19 mouse cellular contexts compared by ENCODE assay signal in the genomic region with DNA sequence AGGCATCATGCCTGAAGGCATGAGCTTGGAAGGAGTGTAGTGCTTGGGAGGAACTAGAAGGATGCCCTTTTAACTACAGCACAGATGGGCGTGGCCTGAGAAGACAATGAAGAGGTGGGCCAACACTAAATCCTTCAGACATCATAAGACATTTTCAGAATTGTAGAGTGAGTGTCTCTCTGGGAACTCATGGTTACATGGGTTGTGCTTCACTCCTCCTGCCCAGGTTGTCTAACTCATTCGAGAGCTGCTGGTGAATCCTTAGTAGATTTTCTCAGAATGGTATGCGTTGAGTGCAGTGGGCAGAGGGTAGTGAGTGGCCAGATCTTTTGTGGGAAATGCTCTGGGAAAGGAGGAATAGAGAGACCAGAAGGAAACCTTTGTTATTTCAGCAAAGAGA. TPM values are rescaled to one million over a fixed set of nuclear protein-coding genes. Genes with fewer than 3 reads are reported as not detected.
DNase-seq lines count a peak whose midpoint lies in the region; ATAC-seq and TF ChIP-seq lines count a peak whose summit lies in the region.
"Had no signal": no experiment of that assay in that cellular context is flagged by ENCODE, and none has a peak within 500 bp of the region (broad histone marks: within the 10 kb centered on the region; RNA-seq: fewer than 3 reads in every experiment).

No protein-coding gene starts in this region.

- H3K27me3 ChIP-seq in heart, embryonic 10.5 days (ENCODE audit: insufficient read depth, poor library complexity, severe bottlenecking) = no peaks in the 10 kb centered on the region
- H3K27me3 ChIP-seq in kidney, embryonic 16.5 days (ENCODE audit: insufficient read depth, low read length) = no peaks in the 10 kb centered on the region
- no peaks in the 10 kb centered on the region for H3K27me3 ChIP-seq in hindbrain, embryonic 16.5 days (replicated peaks; ENCODE audit: control insufficient read depth, insufficient read depth, low read length)
- H3K27me3 ChIP-seq: forebrain, embryonic 13.5 days; limb, embryonic 12.5 days; megakaryocyte, embryonic 14.5 days had no signal

- 79% methylated on average over 3 of the region's 3 CpGs for WGBS in heart, embryonic 10.5 days
- 84% methylated on average over 3 of the region's 3 CpGs for WGBS in kidney, embryonic 16.5 days
- WGBS in hindbrain, embryonic 16.5 days = 83% methylated on average over 3 of the region's 3 CpGs

- no peak for DNase-seq in heart, embryonic 10.5 days (ENCODE audit: low spot score)
- no peak for DNase-seq in heart, postnatal 36 days
- no peak for DNase-seq in kidney, postnatal 10 days
- no peak for DNase-seq in adrenal gland, postnatal 4 days (ENCODE audit: low spot score in 2 of 2)
- DNase-seq in cerebellum, postnatal 14 days = no peak
- DNase-seq: adrenal gland, postnatal 36 days; cerebellum, adult 18-20 months; embryo, embryonic 11 days; layer of hippocampus, adult 9-11 months; lung, adult 2 months; thymus, postnatal 25 days had no signal

- H3K4me2 ChIP-seq in kidney, embryonic 16.5 days (replicated peaks; ENCODE audit: low read depth, low read length) = no peak overlapping the region
- H3K4me2 ChIP-seq in hindbrain, embryonic 16.5 days (ENCODE audit: low read length) = no peak overlapping the region
- H3K4me2 ChIP-seq: forebrain, embryonic 13.5 days; limb, embryonic 12.5 days had no signal

- no peaks in the 10 kb centered on the region for H3K36me3 ChIP-seq in heart, embryonic 10.5 days
- H3K36me3 ChIP-seq in kidney, embryonic 16.5 days (ENCODE audit: insufficient read depth, low read length) = no peaks in the 10 kb centered on the region
- H3K36me3 ChIP-seq in hindbrain, embryonic 16.5 days (ENCODE audit: control insufficient read depth, insufficient read depth, low read length) = no peaks in the 10 kb centered on the region
- H3K36me3 ChIP-seq: limb, embryonic 12.5 days had no signal

- H3K9ac ChIP-seq in kidney, embryonic 16.5 days (replicated peaks; ENCODE audit: low read length) = no peak overlapping the region
- H3K9ac ChIP-seq in hindbrain, embryonic 16.5 days (ENCODE audit: low read depth, low read length) = no peak overlapping the region
- H3K9ac ChIP-seq: forebrain, embryonic 13.5 days; limb, embryonic 12.5 days had no signal

- no peak overlapping the region for H3K4me3 ChIP-seq in heart, embryonic 10.5 days
- no peak overlapping the region for H3K4me3 ChIP-seq in kidney, embryonic 16.5 days (ENCODE audit: low read length)
- no peak overlapping the region for H3K4me3 ChIP-seq in cortical plate, adult 2 months (ENCODE audit: insufficient read depth, low read length)
- H3K4me3 ChIP-seq in hindbrain, embryonic 16.5 days (ENCODE audit: low read length) = no peak overlapping the region
- H3K4me3 ChIP-seq: forebrain, embryonic 13.5 days; limb, embryonic 12.5 days; megakaryocyte, embryonic 14.5 days had no signal

- no peak for ATAC-seq in kidney, embryonic 16.5 days (ENCODE audit: low FRiP score, low TSS enrichment)
- no peak for ATAC-seq in hindbrain, embryonic 16.5 days
- ATAC-seq: forebrain, embryonic 13.5 days; intestine, postnatal 0 days had no signal

- intact Hi-C loops in heart, postnatal 36 days (cut with DNase I) = loop anchor here (10.0 kb wide), 1 partner anchor 321 kb away; no protein-coding TSS in a partner anchor

- no peaks in the 10 kb centered on the region for H3K9me3 ChIP-seq in heart, embryonic 10.5 days
- no peaks in the 10 kb centered on the region for H3K9me3 ChIP-seq in kidney, embryonic 16.5 days (ENCODE audit: low read length)
- no peaks in the 10 kb centered on the region for H3K9me3 ChIP-seq in hindbrain, embryonic 16.5 days (ENCODE audit: control insufficient read depth, low read length)
- H3K9me3 ChIP-seq: forebrain, embryonic 13.5 days; limb, embryonic 12.5 days had no signal

- no peak for TF ChIP-seq POLR2A in cortical plate, adult 2 months (IDR thresholded peaks at IDR 0.05; ENCODE audit: extremely low read depth, insufficient read depth, low read length)

- no peaks in the 10 kb centered on the region for H3K4me1 ChIP-seq in heart, embryonic 10.5 days
- peaks cover 14% of the 10 kb centered on the region for H3K4me1 ChIP-seq in kidney, embryonic 16.5 days (ENCODE audit: insufficient read depth, low read length)
- H3K4me1 ChIP-seq in cortical plate, adult 2 months (ENCODE audit: control insufficient read depth, insufficient read depth, low read length) = peaks cover 9% of the 10 kb centered on the region
- H3K4me1 ChIP-seq in hindbrain, embryonic 16.5 days (ENCODE audit: control insufficient read depth, insufficient read depth, low read depth, low read length) = peaks cover 2% of the 10 kb centered on the region
- H3K4me1 ChIP-seq: megakaryocyte, embryonic 14.5 days had no signal

- H3K27ac ChIP-seq in heart, embryonic 10.5 days = 0 out of 2 replicates have a peak overlapping the region, but pooled peaks have one; percentile 37
- H3K27ac ChIP-seq in kidney, embryonic 16.5 days (ENCODE audit: low read length) = peak overlapping the region; percentile 29; the same call in 1 of the 2 replicates
- peak overlapping the region; percentile 84; the same call in 1 of the 2 replicates for H3K27ac ChIP-seq in cortical plate, adult 2 months (ENCODE audit: insufficient read depth, low read length)
- H3K27ac ChIP-seq in hindbrain, embryonic 16.5 days (ENCODE audit: low read depth, low read length) = peak overlapping the region; percentile 46; the same call in 1 of the 2 replicates
- H3K27ac ChIP-seq: forebrain, embryonic 13.5 days; limb, embryonic 12.5 days had no signal

- TF ChIP-seq CTCF in cortical plate, adult 2 months (IDR thresholded peaks at IDR 0.05; ENCODE audit: extremely low read depth, insufficient read depth, low read length) = no peak

RNA-seq across cellular contexts. Expression of gene Fam13c, which starts 53.6 kb away (rescaled TPM):
- polyA plus RNA-seq in heart, embryonic 10.5 days (2016; fragmentation: Nextera tagmentation; extraction: Ambion mirVana) = 5.6 and 6.8 TPM in 2 replicates
- 1 to 10 TPM; 4.9 to 6.3 TPM for total RNA-seq in heart, postnatal 36 days (2021)
- polyA plus RNA-seq in kidney, embryonic 16.5 days (2015; fragmentation: Nextera tagmentation; extraction: Ambion mirVana) = 6.6 and 6.7 TPM in 2 replicates
- polyA plus RNA-seq in cortical plate, adult 2 months (2012; rRNA removed) = 27.7 and 28.2 TPM in 2 replicates
- 24.7 and 25.5 TPM in 2 replicates for polyA plus RNA-seq in hindbrain, embryonic 16.5 days (2015; fragmentation: Nextera tagmentation; extraction: Ambion mirVana)
- 10 to 100 TPM; 19.1 to 19.6 TPM for total RNA-seq in adrenal gland, postnatal 4 days (2021)
- total RNA-seq: MEL had no signal

Comparison
In these comparisons a context has a peak if more than half of its experiments do, and no peak if none do; other contexts are left out.
1. H3K27ac ChIP-seq: peak in every context shown above with its lines; median percentile 84 in cortical plate, adult 2 months; 46 in hindbrain, embryonic 16.5 days; 37 in heart, embryonic 10.5 days; 29 in kidney, embryonic 16.5 days.